Mouse (Mus musculus) forebrain, embryonic 10.5 days (tissue): ENCODE data around the gene Tcte1. TPM values are rescaled to one million over a fixed set of nuclear protein-coding genes. Genes with fewer than 3 reads are reported as not detected.

Experiments
- DNase-seq: peaks from one replicate; pipeline ENCODE4 v3.0.0-alpha.2; 2017; ENCODE audit warnings: low spot score; ENCODE audit errors: extremely low spot score
- H3K27ac ChIP-seq: fragments of 300-500 bp; sonication (generic); 2 replicates; pipeline ENCODE4 v1.5.1; 2016; ENCODE audit warnings: mild to moderate bottlenecking
- H3K27me3 ChIP-seq: fragments of 300-500 bp; sonication (generic); 2 replicates; pipeline ENCODE4 v1.6.1; 2016; ENCODE audit warnings: mild to moderate bottlenecking; ENCODE audit not compliant: poor library complexity, severe bottlenecking
- H3K36me3 ChIP-seq: fragments of 300-500 bp; sonication (generic); replicated peaks from 2 replicates; pipeline ENCODE4 v1.6.1; 2016; ENCODE audit warnings: mild to moderate bottlenecking, moderate library complexity
- H3K4me1 ChIP-seq: fragments of 300-500 bp; sonication (generic); 2 replicates; pipeline ENCODE4 v1.6.1; 2016
- H3K4me3 ChIP-seq: fragments of 300-500 bp; sonication (generic); 2 replicates; pipeline ENCODE4 v1.5.1; 2016; ENCODE audit warnings: mild to moderate bottlenecking, moderate library complexity
- H3K9me3 ChIP-seq: fragments of 300-500 bp; sonication (generic); 2 replicates; pipeline ENCODE4 v1.6.1; 2016; ENCODE audit warnings: mild to moderate bottlenecking, moderate library complexity
- WGBS: fragments of 180-500 bp; shearing (Covaris S2); methylation state at CpG from one replicate; pipeline ENCODE4 v1.1.7; 2016; 5-methylcytosine and 5-hydroxymethylcytosine counted together
- polyA plus RNA-seq: library from polyadenylated mRNA; unstranded; fragments of >200 nt; fragmentation: Nextera tagmentation; extraction: Ambion mirVana; gene quantifications from 2 replicates; pipeline ENCODE4 v1.2.1, GENCODE M21; 2016

The Tcte1 gene
- polyA plus RNA-seq, 1 experiment from 2014 or later: 1.3 TPM

- no peaks in the 10 kb centered on the region for H3K36me3 ChIP-seq
- H3K27ac ChIP-seq: no peak overlapping the region
- no peak overlapping the region for H3K4me3 ChIP-seq
- H3K4me1 ChIP-seq: peaks cover 11% of the 10 kb centered on the region
- H3K27me3 ChIP-seq: no peaks in the 10 kb centered on the region
- 86% methylated on average over 13 of the region's 13 CpGs for WGBS
- no peak for DNase-seq
- no peaks in the 10 kb centered on the region for H3K9me3 ChIP-seq
These were observed 24.8 kb upstream of the Tcte1 start for GRCm38 (mm10) chr17:45498397-45498796.

DNA sequence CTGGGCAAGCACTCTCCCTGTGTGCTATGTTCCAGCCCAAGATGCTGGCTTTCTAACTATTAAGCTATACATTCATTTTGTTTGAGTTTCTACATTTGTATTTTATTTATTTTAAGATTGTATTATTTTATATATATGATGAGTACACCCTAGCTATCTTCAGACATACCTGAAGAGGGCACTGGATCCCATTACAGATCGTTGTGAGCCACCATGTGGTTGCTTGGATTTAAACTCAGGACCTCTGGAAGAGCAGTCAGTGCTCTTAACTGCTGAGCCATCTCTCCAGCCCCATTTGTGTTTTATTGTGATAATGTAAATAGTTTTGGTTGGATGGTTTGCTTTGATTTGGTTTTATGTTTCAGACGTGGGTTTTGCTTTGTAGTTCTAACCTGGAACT is 23.7 kb upstream of the Tcte1 start:
- Histone ChIP-seq H3K27me3 (no peaks in the 10 kb centered on the region), H3K36me3 (no peaks in the 10 kb centered on the region), H3K9me3 (no peaks in the 10 kb centered on the region), H3K4me3 (no peak overlapping the region), H3K27ac (no peak overlapping the region), H3K4me1 (peaks cover 11% of the 10 kb centered on the region)
- WGBS: 59% methylated on average over 2 of the region's 2 CpGs
- DNase-seq: no peak

- Histone ChIP-seq H3K4me1 (peaks cover 9% of the 10 kb centered on the region), H3K4me3 (no peak overlapping the region), H3K27ac (peak overlapping the region; percentile 8; the same call in 1 of the 2 replicates), H3K9me3 (no peaks in the 10 kb centered on the region), H3K36me3 (no peaks in the 10 kb centered on the region), H3K27me3 (no peaks in the 10 kb centered on the region; the same call in 1 of the 2 replicates)
- WGBS: 50% methylated on average over 4 of the region's 4 CpGs
- no peak for DNase-seq
These were observed 22.3 kb upstream of the Tcte1 start for GRCm38 (mm10) chr17:45500981-45501380.

GRCm38 (mm10) chr17:45502324-45502723 is 20.9 kb upstream of the Tcte1 start:
- H3K27ac ChIP-seq: no peak overlapping the region
- 70% methylated on average over 4 of the region's 4 CpGs for WGBS
- no peak overlapping the region for H3K4me3 ChIP-seq
- no peaks in the 10 kb centered on the region for H3K9me3 ChIP-seq
- H3K36me3 ChIP-seq: no peaks in the 10 kb centered on the region
- DNase-seq: no peak
- H3K27me3 ChIP-seq: no peaks in the 10 kb centered on the region; the same call in 1 of the 2 replicates
- peaks cover 19% of the 10 kb centered on the region for H3K4me1 ChIP-seq

- Histone ChIP-seq H3K4me3 (no peak overlapping the region), H3K36me3 (peaks cover 5% of the 10 kb centered on the region), H3K27me3 (no peaks in the 10 kb centered on the region; the same call in 1 of the 2 replicates), H3K27ac (no peak overlapping the region), H3K4me1 (peaks cover 26% of the 10 kb centered on the region), H3K9me3 (no peaks in the 10 kb centered on the region)
- DNase-seq: no peak
- 68% methylated on average over 5 of the region's 5 CpGs for WGBS
These were observed 19.8 kb upstream of the Tcte1 start for GRCm38 (mm10) chr17:45503301-45503973.

GRCm38 (mm10) chr17:45505941-45506465 is 17.2 kb upstream of the Tcte1 start:
- Histone ChIP-seq H3K9me3 (no peaks in the 10 kb centered on the region), H3K27ac (0 out of 2 replicates have a peak overlapping the region, but pooled peaks have one; percentile 96), H3K4me1 (peaks cover 23% of the 10 kb centered on the region), H3K4me3 (peak overlapping the region; percentile 67), H3K36me3 (peaks cover 28% of the 10 kb centered on the region), H3K27me3 (no peaks in the 10 kb centered on the region; the same call in 1 of the 2 replicates)
- no peak for DNase-seq
- 72% methylated on average over 6 of the region's 6 CpGs for WGBS

- WGBS: under 1% methylated on average over 42 of the region's 42 CpGs
- Histone ChIP-seq H3K36me3 (peaks cover 35% of the 10 kb centered on the region), H3K9me3 (no peaks in the 10 kb centered on the region), H3K27ac (peak within 1 kb of the TSS; percentile 96), H3K4me3 (peak within 1 kb of the TSS; percentile 67), H3K27me3 (no peaks in the 10 kb centered on the region; the same call in 1 of the 2 replicates), H3K4me1 (peaks cover 19% of the 10 kb centered on the region)
- DNase-seq: peak; percentile 93
These were observed 16.5 kb upstream of the Tcte1 start, which contains the start of gene Aars2 for GRCm38 (mm10) chr17:45506700-45507189. Aars2 (plus strand) TSS chr17:45506841.

DNA sequence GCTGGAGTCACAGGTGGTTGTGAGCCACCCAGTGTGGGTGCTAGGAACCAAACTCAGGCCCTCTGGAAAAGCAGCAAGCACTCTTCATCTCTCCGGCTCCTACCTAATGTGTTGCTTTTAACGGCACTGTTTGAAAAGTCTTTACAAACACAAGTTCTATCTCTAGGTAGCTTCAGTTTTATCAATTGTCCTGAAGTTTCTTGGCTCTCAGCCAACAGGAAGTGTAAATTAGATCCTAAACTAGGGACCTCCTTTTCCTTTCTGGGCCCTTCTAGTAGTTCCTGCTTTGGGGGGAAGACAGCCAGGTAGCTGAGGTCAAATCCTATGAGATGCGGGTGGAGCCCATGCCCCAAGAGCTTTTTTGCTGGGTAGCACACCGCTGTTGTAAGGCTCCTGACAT is 12.4 kb upstream of the Tcte1 start:
- H3K27me3 ChIP-seq: no peaks in the 10 kb centered on the region
- H3K36me3 ChIP-seq: peaks cover 53% of the 10 kb centered on the region
- no peak overlapping the region for H3K4me3 ChIP-seq
- peaks cover 22% of the 10 kb centered on the region for H3K4me1 ChIP-seq
- H3K27ac ChIP-seq: no peak overlapping the region
- H3K9me3 ChIP-seq: no peaks in the 10 kb centered on the region
- DNase-seq: no peak
- WGBS: 93% methylated on average over 4 of the region's 4 CpGs

DNA sequence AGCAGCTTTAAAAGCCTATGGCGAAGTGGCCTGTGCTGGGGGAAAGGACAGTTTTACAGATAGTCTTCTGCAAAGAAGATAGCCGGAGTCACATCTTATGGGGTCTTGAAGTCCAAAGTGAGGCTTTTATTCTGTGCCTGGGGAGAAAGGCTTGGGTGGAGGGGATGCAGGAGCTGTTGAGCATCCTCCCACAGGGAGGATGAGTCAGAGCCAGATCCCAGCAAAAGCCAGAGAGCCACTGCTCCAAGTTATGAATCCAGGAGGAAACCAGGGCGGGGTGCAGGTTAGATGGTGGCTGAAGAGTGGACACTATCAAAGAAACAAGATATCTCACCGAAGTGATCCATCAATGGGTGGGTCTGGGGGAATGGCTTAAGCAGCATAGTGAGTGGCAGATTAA is 11.5 kb upstream of the Tcte1 start:
- 95% methylated on average over 4 of the region's 4 CpGs for WGBS
- H3K9me3 ChIP-seq: no peaks in the 10 kb centered on the region
- no peak overlapping the region for H3K27ac ChIP-seq

DNA sequence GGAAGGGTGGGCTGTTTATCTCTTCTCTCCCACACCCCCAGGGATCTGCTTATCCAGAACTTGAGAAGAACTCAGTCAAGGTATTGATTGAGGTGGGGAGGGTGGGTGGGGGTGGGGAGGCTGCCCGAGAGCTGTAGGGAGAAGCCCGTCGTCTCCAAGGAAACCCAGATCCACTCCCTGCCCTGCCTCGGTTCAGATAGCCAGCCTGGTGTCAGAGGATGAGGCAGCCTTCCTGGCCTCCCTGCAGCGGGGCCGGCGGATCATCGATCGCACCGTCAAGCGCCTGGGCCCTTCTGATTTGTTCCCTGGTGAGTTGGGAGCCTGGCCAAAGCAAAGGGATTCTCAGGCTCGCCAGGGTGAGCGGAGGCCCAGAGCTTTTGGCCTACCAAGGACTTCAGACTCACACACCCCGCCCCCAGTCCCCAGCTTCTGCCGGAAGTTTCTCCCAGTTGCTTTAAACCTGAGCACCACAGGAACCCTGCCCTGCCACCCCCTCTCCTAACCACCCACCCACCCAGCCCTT is 8.0 kb upstream of the Tcte1 start:
- peaks cover 73% of the 10 kb centered on the region for H3K36me3 ChIP-seq
- no peak overlapping the region for H3K27ac ChIP-seq
- WGBS: 51% methylated on average over 15 of the region's 15 CpGs

More for the DNA sequence above, 11.5 kb upstream of the Tcte1 start:
- no peaks in the 10 kb centered on the region for H3K27me3 ChIP-seq
- DNase-seq: no peak
- peaks cover 59% of the 10 kb centered on the region for H3K36me3 ChIP-seq
- H3K4me3 ChIP-seq: no peak overlapping the region
- H3K4me1 ChIP-seq: peaks cover 14% of the 10 kb centered on the region

GRCm38 (mm10) chr17:45515806-45516205 is 7.4 kb upstream of the Tcte1 start:
- DNase-seq: no peak
- Histone ChIP-seq H3K9me3 (no peaks in the 10 kb centered on the region), H3K4me1 (0 out of 2 replicates have a peak, but pooled peaks cover 4% of the 10 kb centered on the region), H3K36me3 (peaks cover 73% of the 10 kb centered on the region), H3K27me3 (no peaks in the 10 kb centered on the region), H3K4me3 (no peak overlapping the region), H3K27ac (no peak overlapping the region)
- WGBS: 88% methylated on average over 10 of the region's 10 CpGs

More for the DNA sequence above, 8.0 kb upstream of the Tcte1 start:
- H3K4me3 ChIP-seq: no peak overlapping the region
- no peaks in the 10 kb centered on the region for H3K27me3 ChIP-seq
- H3K4me1 ChIP-seq: 0 out of 2 replicates have a peak, but pooled peaks cover 4% of the 10 kb centered on the region
- no peaks in the 10 kb centered on the region for H3K9me3 ChIP-seq
- no peak for DNase-seq

GRCm38 (mm10) chr17:45516488-45516887 is 6.7 kb upstream of the Tcte1 start:
- H3K36me3 ChIP-seq: peaks cover 68% of the 10 kb centered on the region
- H3K4me1 ChIP-seq: 0 out of 2 replicates have a peak, but pooled peaks cover 4% of the 10 kb centered on the region
- no peaks in the 10 kb centered on the region for H3K27me3 ChIP-seq
- WGBS: 55% methylated on average over 8 of the region's 8 CpGs
- H3K4me3 ChIP-seq: no peak overlapping the region
- H3K9me3 ChIP-seq: no peaks in the 10 kb centered on the region
- H3K27ac ChIP-seq: no peak overlapping the region
- DNase-seq: peak; percentile 74

DNA sequence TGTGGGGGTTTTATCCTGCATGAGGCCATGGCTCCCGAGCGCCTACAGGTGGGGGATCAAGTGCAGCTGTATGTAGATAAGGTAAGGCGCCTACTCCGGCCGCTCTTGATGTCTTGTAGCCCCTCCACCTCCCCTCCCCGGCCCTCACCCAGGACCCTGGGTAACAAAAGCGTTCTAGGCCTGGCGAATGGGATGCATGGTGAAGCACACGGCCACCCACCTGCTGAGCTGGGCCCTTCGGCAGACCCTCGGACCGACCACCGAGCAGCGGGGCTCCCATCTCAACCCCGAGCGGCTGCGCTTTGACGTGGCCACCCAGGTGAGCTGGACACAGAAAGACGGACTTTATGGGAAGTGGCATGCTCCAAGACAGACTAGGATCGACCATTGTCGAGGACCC is 6.1 kb upstream of the Tcte1 start:
- Histone ChIP-seq H3K4me3 (no peak overlapping the region), H3K4me1 (peaks cover 5% of the 10 kb centered on the region), H3K27ac (no peak overlapping the region), H3K9me3 (no peaks in the 10 kb centered on the region), H3K27me3 (0 out of 2 replicates have a peak, but pooled peaks cover 1% of the 10 kb centered on the region), H3K36me3 (peaks cover 65% of the 10 kb centered on the region)
- DNase-seq: no peak
- WGBS: 94% methylated on average over 21 of the region's 21 CpGs
